Mouse (Mus musculus): ENCODE results near the gene Dnlz. TPM values are rescaled to one million over a fixed set of nuclear protein-coding genes. Genes with fewer than 3 reads are reported as not detected.

The Dnlz gene
- polyA plus RNA-seq, 1 experiment from 2014 or later = 25.6 TPM

DNA sequence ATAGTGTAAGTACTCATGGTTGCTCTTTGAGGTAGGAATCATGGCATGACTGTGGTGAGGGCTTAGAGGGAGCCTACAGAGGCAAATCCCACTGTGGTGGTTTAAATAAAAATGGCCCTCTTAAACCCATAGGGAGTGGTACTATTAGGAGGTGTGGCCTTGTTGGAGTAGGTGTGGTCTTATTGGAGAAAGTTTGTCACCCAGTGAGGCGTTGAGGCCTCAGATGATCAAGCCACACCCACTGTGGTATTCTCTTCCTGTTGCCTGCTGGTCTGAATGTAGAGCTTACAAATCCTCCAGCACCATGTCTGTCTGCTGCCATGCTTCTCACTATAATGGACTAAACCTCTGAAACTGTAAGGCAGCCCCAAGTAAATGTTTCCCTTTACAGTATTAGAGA lies 47.2 kb downstream of the Dnlz start:
- Histone ChIP-seq H3K4me1 (ENCODE audit: control insufficient read depth, insufficient read depth, low read length) (peaks cover 10% of the 10 kb centered on the region; the same call in 1 of the 2 replicates), H3K9me3 (ENCODE audit: control insufficient read depth, low read depth, low read length) (no peaks in the 10 kb centered on the region), H3K4me3 (ENCODE audit: low read depth, low read length) (no peak overlapping the region), H3K27ac (ENCODE audit: low read length) (no peak overlapping the region), H3K4me2 (replicated peaks; ENCODE audit: low read depth, low read length) (no peak overlapping the region), H3K9ac (replicated peaks; ENCODE audit: low read depth, low read length) (no peak overlapping the region), H3K36me3 (ENCODE audit: control insufficient read depth, insufficient read depth, low read length) (no peaks in the 10 kb centered on the region), H3K27me3 (ENCODE audit: control insufficient read depth, insufficient read depth, low read length) (no peaks in the 10 kb centered on the region)
- ATAC-seq (ENCODE audit: insufficient number of reproducible peaks, insufficient read depth, low FRiP score, low read depth) = no peak
- 38% methylated on average over 1 of the region's 1 CpGs for WGBS

DNA sequence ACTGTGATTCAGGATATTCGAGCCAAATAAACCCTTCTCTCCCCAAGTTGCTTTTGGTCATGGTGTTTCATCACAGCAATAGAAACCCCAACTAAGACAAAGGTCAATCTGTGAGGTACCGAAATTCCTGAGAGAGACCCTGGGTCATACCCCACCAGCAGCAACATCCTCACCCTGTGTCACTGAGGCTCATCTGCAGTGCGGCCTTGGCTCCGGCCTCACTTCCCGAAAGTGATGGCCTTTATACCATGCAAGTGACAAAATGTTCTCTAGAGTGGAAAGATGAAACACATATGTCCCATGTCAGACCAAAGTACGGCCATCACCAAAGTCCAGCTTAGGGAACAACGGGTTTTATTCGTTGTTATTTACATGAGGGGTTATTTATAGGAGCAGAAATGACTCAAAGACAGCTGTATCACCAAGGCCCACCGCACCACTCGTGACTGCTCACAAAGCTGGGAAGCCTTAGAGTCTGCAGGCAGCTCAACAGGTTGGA lies 49.9 kb downstream of the Dnlz start:
- no peak overlapping the region for H3K4me2 ChIP-seq (replicated peaks; ENCODE audit: low read depth, low read length)
- H3K27ac ChIP-seq (ENCODE audit: low read length) = no peak overlapping the region
- no peaks in the 10 kb centered on the region for H3K27me3 ChIP-seq (ENCODE audit: control insufficient read depth, insufficient read depth, low read length)
- H3K4me1 ChIP-seq (ENCODE audit: control insufficient read depth, insufficient read depth, low read length) = peaks cover 17% of the 10 kb centered on the region
- no peak overlapping the region for H3K4me3 ChIP-seq (ENCODE audit: low read depth, low read length)
- H3K9ac ChIP-seq (replicated peaks; ENCODE audit: low read depth, low read length) = no peak overlapping the region
- H3K36me3 ChIP-seq (ENCODE audit: control insufficient read depth, insufficient read depth, low read length) = no peaks in the 10 kb centered on the region
- WGBS = 83% methylated on average over 10 of the region's 10 CpGs
- H3K9me3 ChIP-seq (ENCODE audit: control insufficient read depth, low read depth, low read length) = no peaks in the 10 kb centered on the region
- ATAC-seq (ENCODE audit: insufficient number of reproducible peaks, insufficient read depth, low FRiP score, low read depth) = no peak

DNA sequence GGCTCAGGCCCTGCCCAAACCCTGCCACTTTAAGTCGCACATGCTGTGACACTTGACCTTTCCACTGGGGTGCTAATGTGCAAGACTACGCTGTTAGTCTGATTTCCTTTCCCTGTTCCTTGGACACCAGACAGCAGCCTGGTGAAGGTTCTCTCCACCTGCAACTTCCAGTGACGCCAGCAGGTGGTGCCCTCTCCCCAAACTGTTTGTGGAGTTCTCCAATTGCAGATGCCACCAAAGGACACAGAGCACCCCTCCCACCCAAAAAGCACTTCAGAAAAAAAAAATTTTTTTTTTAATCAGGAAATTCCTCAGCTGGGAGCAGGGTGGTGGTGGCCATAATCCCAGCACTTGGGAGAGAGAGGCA lies 51.1 kb downstream of the Dnlz start:
- no peak for ATAC-seq (ENCODE audit: insufficient number of reproducible peaks, insufficient read depth, low FRiP score, low read depth)
- no peaks in the 10 kb centered on the region for H3K36me3 ChIP-seq (ENCODE audit: control insufficient read depth, insufficient read depth, low read length)
- no peak overlapping the region for H3K9ac ChIP-seq (replicated peaks; ENCODE audit: low read depth, low read length)
- H3K27ac ChIP-seq (ENCODE audit: low read length) = peak overlapping the region; percentile 16; the same call in 1 of the 2 replicates
- H3K4me1 ChIP-seq (ENCODE audit: control insufficient read depth, insufficient read depth, low read length) = peaks cover 27% of the 10 kb centered on the region
- no peaks in the 10 kb centered on the region for H3K27me3 ChIP-seq (ENCODE audit: control insufficient read depth, insufficient read depth, low read length)
- no peaks in the 10 kb centered on the region for H3K9me3 ChIP-seq (ENCODE audit: control insufficient read depth, low read depth, low read length)
- 0% methylated on average over 3 of the region's 3 CpGs for WGBS
- H3K4me2 ChIP-seq (replicated peaks; ENCODE audit: low read depth, low read length) = no peak overlapping the region
- H3K4me3 ChIP-seq (ENCODE audit: low read depth, low read length) = no peak overlapping the region

DNA sequence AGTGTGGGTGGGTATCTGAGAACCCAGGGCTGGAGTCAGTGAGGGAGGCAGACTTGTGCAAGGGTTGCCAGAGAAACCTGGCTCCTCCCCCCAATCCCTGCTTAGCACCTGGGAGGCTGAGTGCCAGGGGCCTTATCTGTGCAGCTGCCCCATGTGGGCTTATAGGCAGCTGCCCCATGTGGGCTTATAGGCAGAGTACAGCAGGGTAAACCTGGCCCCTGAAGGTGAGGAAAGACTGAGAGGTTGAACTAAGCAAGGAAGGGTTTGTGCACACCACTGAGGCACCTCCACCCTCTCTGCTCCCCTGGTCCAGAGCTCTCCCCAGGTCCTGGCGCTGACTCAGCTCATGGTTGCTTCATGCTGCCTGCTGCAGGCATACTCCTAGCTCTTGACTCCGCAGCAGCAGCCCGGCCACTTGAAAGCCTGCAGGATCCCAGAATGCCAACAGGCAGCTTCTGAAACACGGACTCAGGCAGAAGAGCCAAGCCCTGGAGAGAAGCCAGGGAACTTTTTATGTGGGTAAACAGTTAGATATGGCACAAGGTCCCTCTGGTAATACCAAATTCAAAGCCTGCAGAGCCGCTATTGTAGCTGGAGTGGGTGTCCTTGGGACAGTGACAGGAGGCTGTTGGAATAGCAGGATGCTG lies 51.6 kb downstream of the Dnlz start:
- Histone ChIP-seq H3K36me3 (ENCODE audit: control insufficient read depth, insufficient read depth, low read length) (no peaks in the 10 kb centered on the region), H3K9me3 (ENCODE audit: control insufficient read depth, low read depth, low read length) (no peaks in the 10 kb centered on the region), H3K4me1 (ENCODE audit: control insufficient read depth, insufficient read depth, low read length) (peaks cover 27% of the 10 kb centered on the region), H3K9ac (replicated peaks; ENCODE audit: low read depth, low read length) (no peak overlapping the region), H3K27me3 (ENCODE audit: control insufficient read depth, insufficient read depth, low read length) (no peaks in the 10 kb centered on the region), H3K27ac (ENCODE audit: low read length) (peak overlapping the region; percentile 16; the same call in 1 of the 2 replicates), H3K4me3 (ENCODE audit: low read depth, low read length) (no peak overlapping the region), H3K4me2 (replicated peaks; ENCODE audit: low read depth, low read length) (no peak overlapping the region)
- ATAC-seq (ENCODE audit: insufficient number of reproducible peaks, insufficient read depth, low FRiP score, low read depth) = peak; percentile 47; the same call in 1 of the 2 replicates
- 45% methylated on average over 5 of the region's 5 CpGs for whole genome bisulfite sequencing

DNA sequence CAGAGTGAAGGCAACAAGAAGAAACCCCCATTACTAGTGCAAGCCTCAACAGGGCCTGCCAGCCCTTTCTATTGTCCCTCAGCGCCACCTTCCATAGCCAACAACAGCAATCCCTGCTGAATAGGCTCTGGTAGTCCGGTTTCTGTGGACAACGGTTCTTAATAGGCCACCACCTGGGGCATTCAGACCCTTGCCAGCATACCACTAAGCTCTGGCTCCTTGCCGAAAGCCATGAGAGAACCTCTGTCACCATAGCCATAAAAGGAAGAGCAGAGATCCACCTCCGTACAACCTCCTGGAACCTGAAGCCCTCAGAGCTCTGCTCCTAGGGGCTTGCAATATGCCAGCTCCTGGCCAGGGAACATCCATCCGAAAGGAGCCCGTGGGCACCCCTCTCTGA lies 52.6 kb downstream of the Dnlz start:
- Histone ChIP-seq H3K27ac (ENCODE audit: low read length) (peak overlapping the region; percentile 16; the same call in 1 of the 2 replicates), H3K4me2 (replicated peaks; ENCODE audit: low read depth, low read length) (peak overlapping the region; percentile 20; the same call in 1 of the 2 replicates), H3K36me3 (ENCODE audit: control insufficient read depth, insufficient read depth, low read length) (no peaks in the 10 kb centered on the region), H3K9ac (replicated peaks; ENCODE audit: low read depth, low read length) (no peak overlapping the region), H3K27me3 (ENCODE audit: control insufficient read depth, insufficient read depth, low read length) (no peaks in the 10 kb centered on the region), H3K4me3 (ENCODE audit: low read depth, low read length) (no peak overlapping the region; the same call in 1 of the 2 replicates), H3K4me1 (ENCODE audit: control insufficient read depth, insufficient read depth, low read length) (peaks cover 27% of the 10 kb centered on the region), H3K9me3 (ENCODE audit: control insufficient read depth, low read depth, low read length) (no peaks in the 10 kb centered on the region)
- ATAC-seq (ENCODE audit: insufficient number of reproducible peaks, insufficient read depth, low FRiP score, low read depth) = no peak
- WGBS = 55% methylated on average over 7 of the region's 7 CpGs

DNA sequence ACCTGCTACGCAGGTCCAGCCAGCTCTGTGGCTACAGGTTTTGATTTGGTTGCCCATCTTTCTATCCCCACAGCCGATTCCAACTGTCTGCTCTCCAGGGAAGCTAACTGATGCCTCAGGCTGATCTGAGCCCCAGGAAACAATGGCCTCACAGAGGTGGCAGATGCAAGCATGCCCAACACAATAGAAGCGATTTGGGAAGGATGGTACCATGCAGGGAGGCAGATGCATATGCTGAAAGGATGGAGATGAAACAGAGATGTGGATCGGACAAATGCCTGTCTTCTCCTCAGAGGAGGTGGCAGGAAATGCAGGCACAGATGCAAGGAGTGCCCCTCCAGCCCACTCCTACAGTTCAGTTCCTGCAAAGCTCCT lies 53.1 kb downstream of the Dnlz start:
- peak overlapping the region; percentile 16; the same call in 1 of the 2 replicates for H3K27ac ChIP-seq (ENCODE audit: low read length)

DNA sequence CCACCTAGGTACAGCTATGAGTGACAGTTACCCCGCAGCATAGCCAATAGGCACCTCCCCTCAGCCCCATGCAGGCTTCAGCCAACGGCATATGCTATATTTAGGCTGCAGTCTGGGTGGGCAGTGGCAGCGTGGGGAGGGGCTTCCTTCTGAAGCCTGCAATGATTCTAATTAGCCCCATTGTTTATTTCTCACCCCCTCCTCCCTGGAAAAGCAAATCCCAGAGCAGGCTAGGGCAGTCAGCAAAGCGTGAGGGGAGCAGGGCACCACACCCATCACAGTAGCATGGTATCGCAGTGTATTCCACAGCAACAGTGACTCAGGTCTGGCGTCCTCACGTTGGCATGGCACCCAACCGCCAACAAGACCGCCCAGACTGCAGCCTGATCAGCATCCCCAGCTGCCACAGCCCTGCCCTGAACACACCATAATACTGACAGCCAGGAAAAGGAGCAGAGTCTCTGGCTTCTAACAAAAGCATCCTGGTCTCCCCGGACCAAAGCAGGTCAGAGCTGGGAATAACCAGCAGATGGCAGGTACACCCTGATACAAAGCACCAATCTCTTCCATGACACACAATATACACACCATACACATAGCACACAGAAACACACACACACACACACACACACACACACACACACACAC lies 53.6 kb downstream of the Dnlz start:
- H3K4me3 ChIP-seq (ENCODE audit: low read depth, low read length) = no peak overlapping the region
- peak; percentile 71 for ATAC-seq (ENCODE audit: insufficient number of reproducible peaks, insufficient read depth, low FRiP score, low read depth)
- H3K4me1 ChIP-seq (ENCODE audit: control insufficient read depth, insufficient read depth, low read length) = peaks cover 27% of the 10 kb centered on the region
- WGBS = 1% methylated on average over 10 of the region's 10 CpGs
- peak overlapping the region; percentile 20 for H3K4me2 ChIP-seq (replicated peaks; ENCODE audit: low read depth, low read length)
- H3K27me3 ChIP-seq (ENCODE audit: control insufficient read depth, insufficient read depth, low read length) = no peaks in the 10 kb centered on the region
- no peaks in the 10 kb centered on the region for H3K9me3 ChIP-seq (ENCODE audit: control insufficient read depth, low read depth, low read length)
- no peak overlapping the region for H3K9ac ChIP-seq (replicated peaks; ENCODE audit: low read depth, low read length)
- H3K27ac ChIP-seq (ENCODE audit: low read length) = peak overlapping the region; percentile 16; the same call in 1 of the 2 replicates
- H3K36me3 ChIP-seq (ENCODE audit: control insufficient read depth, insufficient read depth, low read length) = no peaks in the 10 kb centered on the region

More for the DNA sequence above, 53.1 kb downstream of the Dnlz start:
- Histone ChIP-seq H3K9me3 (ENCODE audit: control insufficient read depth, low read depth, low read length) (no peaks in the 10 kb centered on the region), H3K36me3 (ENCODE audit: control insufficient read depth, insufficient read depth, low read length) (no peaks in the 10 kb centered on the region), H3K4me1 (ENCODE audit: control insufficient read depth, insufficient read depth, low read length) (peaks cover 27% of the 10 kb centered on the region), H3K4me2 (replicated peaks; ENCODE audit: low read depth, low read length) (0 out of 2 replicates have a peak overlapping the region, but pooled peaks have one; percentile 20), H3K4me3 (ENCODE audit: low read depth, low read length) (no peak overlapping the region; the same call in 1 of the 2 replicates), H3K9ac (replicated peaks; ENCODE audit: low read depth, low read length) (no peak overlapping the region), H3K27me3 (ENCODE audit: control insufficient read depth, insufficient read depth, low read length) (no peaks in the 10 kb centered on the region)
- no peak for ATAC-seq (ENCODE audit: insufficient number of reproducible peaks, insufficient read depth, low FRiP score, low read depth)
- 19% methylated on average over 4 of the region's 4 CpGs for WGBS
